Mouse (Mus musculus) megakaryocyte, embryonic 14.5 days (primary cell): ENCODE data around the gene Adm2.

Experiments used
- FLI1 ChIP-seq: IDR thresholded peaks from 2 replicates; pipeline ENCODE4 v1.6.1; 2012; ENCODE audit warnings: low read length, inconsistent platforms, mixed read lengths
- GATA1 ChIP-seq: IDR thresholded peaks from 3 replicates; pipeline ENCODE4 v1.6.1; 2012; ENCODE audit warnings: mixed read lengths, low read length, inconsistent platforms, borderline replicate concordance

DNA sequence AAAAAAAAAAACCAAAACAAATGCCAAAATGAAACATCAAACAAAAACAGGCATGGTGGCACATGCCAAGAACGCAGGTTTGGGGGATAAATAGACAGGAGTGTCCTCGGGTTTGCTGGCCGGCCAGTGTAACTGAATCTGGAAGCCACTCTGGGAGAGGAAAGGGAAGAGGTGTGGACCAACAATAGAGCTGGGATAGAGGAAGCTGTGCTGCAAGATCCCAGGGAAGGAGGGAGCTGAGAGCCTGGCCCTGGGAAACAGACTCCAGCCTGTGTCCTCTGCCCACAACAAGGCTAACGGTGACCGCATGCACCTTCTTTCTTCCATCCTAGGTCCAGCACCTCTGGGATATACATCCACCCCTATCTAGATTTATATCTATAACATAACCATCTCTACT is 27.9 kb downstream of the Adm2 start:
- no peak for TF ChIP-seq FLI1
- TF ChIP-seq GATA1 = no peak
